Comparison of ENCODE assay signal across 9 mouse cellular contexts in the genomic region with DNA sequence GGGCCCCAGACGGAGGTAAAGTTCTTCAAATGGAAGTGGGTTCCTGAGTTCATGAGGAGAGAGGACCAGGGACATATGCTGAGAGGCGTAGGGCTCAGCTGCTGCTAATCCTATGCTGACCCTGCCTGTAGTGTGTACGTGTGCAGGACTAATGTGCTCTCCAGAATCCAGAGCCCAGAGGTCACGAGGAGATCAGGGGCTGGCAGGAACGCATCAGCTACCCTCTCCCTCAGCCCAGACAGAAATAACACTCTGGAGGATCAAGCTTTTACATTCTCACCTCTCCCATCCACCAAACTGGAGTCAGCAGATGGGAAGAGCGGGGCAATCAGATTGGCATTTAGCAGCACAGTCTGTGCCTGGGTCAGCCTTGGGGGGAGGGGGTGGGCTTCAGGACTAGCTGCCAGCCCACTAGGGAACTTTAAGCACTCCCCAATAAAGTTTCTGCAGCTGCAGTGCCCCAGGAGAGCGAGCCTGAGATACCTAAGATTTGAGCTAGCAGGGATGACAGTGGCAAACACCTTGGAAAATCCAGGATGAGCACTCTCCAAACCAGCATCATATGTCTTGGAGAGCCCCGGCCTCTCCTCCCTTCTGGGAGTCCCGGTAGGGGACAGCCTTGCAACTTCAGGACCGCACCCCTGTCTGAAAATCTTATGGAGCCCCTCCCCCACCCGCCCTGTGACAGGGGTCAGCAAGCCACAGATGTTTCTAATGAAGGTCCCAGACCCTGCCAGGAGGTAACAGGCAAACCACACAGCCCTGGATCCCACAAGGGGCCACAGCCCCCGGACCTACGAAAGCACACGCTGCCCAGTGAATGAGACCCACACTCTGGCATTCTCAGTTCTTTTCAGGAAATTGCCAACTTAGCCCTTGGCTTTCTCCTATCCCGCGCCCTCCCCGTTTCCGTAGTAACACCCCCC.
DNase-seq lines count a peak whose midpoint lies in the region; ATAC-seq and TF ChIP-seq lines count a peak whose summit lies in the region.
"Had no signal": no experiment of that assay in that cellular context is flagged by ENCODE, and none has a peak within 500 bp of the region (broad histone marks: within the 10 kb centered on the region; RNA-seq: fewer than 3 reads in every experiment).

No protein-coding gene starts in this region.

- H3K9me3 ChIP-seq in kidney, embryonic 14.5 days (ENCODE audit: control insufficient read depth, low read length): no peaks in the 10 kb centered on the region
- no peaks in the 10 kb centered on the region for H3K9me3 ChIP-seq in forebrain, embryonic 11.5 days (ENCODE audit: control insufficient read depth, low read length)
- H3K9me3 ChIP-seq in intestine, postnatal 0 days (ENCODE audit: control insufficient read depth): no peaks in the 10 kb centered on the region
- H3K9me3 ChIP-seq in neural tube, embryonic 14.5 days (ENCODE audit: control insufficient read depth, low read length): no peaks in the 10 kb centered on the region

- peak; percentile 38 for ATAC-seq in kidney, embryonic 14.5 days (ENCODE audit: low FRiP score, low TSS enrichment)
- ATAC-seq in forebrain, embryonic 11.5 days (replicated peaks; ENCODE audit: low FRiP score): peak; percentile 78
- ATAC-seq in intestine, postnatal 0 days: no peak
- ATAC-seq in neural tube, embryonic 14.5 days (ENCODE audit: low read depth): peak; percentile 53
- ATAC-seq in activated CD4-positive, CD25-positive, alpha-beta regulatory T cell, adult 4 months: no peak
- no peak for ATAC-seq in erythroid progenitor cell, adult 5-6 weeks (replicated peaks; ENCODE audit: low FRiP score, poor library complexity, severe bottlenecking)

- H3K36me3 ChIP-seq in kidney, embryonic 14.5 days (ENCODE audit: control insufficient read depth, insufficient read depth, low read length): no peaks in the 10 kb centered on the region
- H3K36me3 ChIP-seq in forebrain, embryonic 11.5 days (ENCODE audit: control insufficient read depth, insufficient read depth, low read length): no peaks in the 10 kb centered on the region
- no peaks in the 10 kb centered on the region for H3K36me3 ChIP-seq in intestine, postnatal 0 days (ENCODE audit: control insufficient read depth, insufficient read depth)
- H3K36me3 ChIP-seq in neural tube, embryonic 14.5 days (ENCODE audit: control insufficient read depth, insufficient read depth, low read length): no peaks in the 10 kb centered on the region

- H3K4me1 ChIP-seq in kidney, embryonic 14.5 days (ENCODE audit: control insufficient read depth, insufficient read depth, low read length): peaks cover 47% of the 10 kb centered on the region
- H3K4me1 ChIP-seq in forebrain, embryonic 11.5 days (replicated peaks; ENCODE audit: control insufficient read depth, insufficient read depth, low read length): peaks cover 32% of the 10 kb centered on the region
- 0 out of 2 replicates have a peak, but pooled peaks cover 4% of the 10 kb centered on the region for H3K4me1 ChIP-seq in intestine, postnatal 0 days (replicated peaks; ENCODE audit: control insufficient read depth, insufficient read depth, low read length)
- H3K4me1 ChIP-seq in neural tube, embryonic 14.5 days (ENCODE audit: control insufficient read depth, insufficient read depth, low read length): peaks cover 23% of the 10 kb centered on the region; the same call in 1 of the 2 replicates

- no peak for TF ChIP-seq CTCF in intestine, postnatal 0 days (IDR thresholded peaks at IDR 0.05; ENCODE audit: low read depth)

- H3K4me2 ChIP-seq in kidney, embryonic 14.5 days (replicated peaks; ENCODE audit: low read depth, low read length): peak overlapping the region; percentile 28
- H3K4me2 ChIP-seq in forebrain, embryonic 11.5 days (ENCODE audit: low read depth, low read length, severe bottlenecking): peak overlapping the region; percentile 45
- 0 out of 2 replicates have a peak overlapping the region, but pooled peaks have one; percentile 9 for H3K4me2 ChIP-seq in intestine, postnatal 0 days (replicated peaks; ENCODE audit: low read depth)
- H3K4me2 ChIP-seq in neural tube, embryonic 14.5 days (ENCODE audit: low read depth, low read length): peak overlapping the region; percentile 23; the same call in 1 of the 2 replicates

- DNase-seq in kidney, adult 8-10 months: no peak
- DNase-seq in forebrain, embryonic 11.5 days (ENCODE audit: low spot score): no peak
- DNase-seq in urinary bladder, postnatal 25 days (ENCODE audit: low spot score): no peak
- DNase-seq: thymus, postnatal 36 days had no signal

- H3K9ac ChIP-seq in kidney, embryonic 14.5 days (ENCODE audit: low read depth, low read length): peak overlapping the region; percentile 42; the same call in 1 of the 2 replicates
- peak overlapping the region; percentile 40 for H3K9ac ChIP-seq in forebrain, embryonic 11.5 days (ENCODE audit: low read length)
- no peak overlapping the region for H3K9ac ChIP-seq in intestine, postnatal 0 days (ENCODE audit: low read depth, low read length)
- H3K9ac ChIP-seq in neural tube, embryonic 14.5 days (replicated peaks; ENCODE audit: low read depth, low read length): peak overlapping the region; percentile 25; the same call in 1 of the 2 replicates

- peak overlapping the region; percentile 82; the same call in 1 of the 2 replicates for H3K27ac ChIP-seq in kidney, embryonic 14.5 days (ENCODE audit: low read depth, low read length)
- H3K27ac ChIP-seq in forebrain, embryonic 11.5 days (ENCODE audit: low read depth, low read length): peak overlapping the region; percentile 94
- H3K27ac ChIP-seq in intestine, postnatal 0 days (ENCODE audit: low read depth, low read length): no peak overlapping the region
- 0 out of 2 replicates have a peak overlapping the region, but pooled peaks have one; percentile 22 for H3K27ac ChIP-seq in neural tube, embryonic 14.5 days (ENCODE audit: low read depth, low read length)

- no peaks in the 10 kb centered on the region for H3K27me3 ChIP-seq in kidney, embryonic 14.5 days (ENCODE audit: control insufficient read depth, insufficient read depth, low read length)
- H3K27me3 ChIP-seq in forebrain, embryonic 11.5 days (ENCODE audit: control insufficient read depth, insufficient read depth, low read length): no peaks in the 10 kb centered on the region
- no peaks in the 10 kb centered on the region for H3K27me3 ChIP-seq in intestine, postnatal 0 days (replicated peaks; ENCODE audit: control insufficient read depth, insufficient read depth, low read length)
- H3K27me3 ChIP-seq in neural tube, embryonic 14.5 days (ENCODE audit: control insufficient read depth, insufficient read depth, low read length): no peaks in the 10 kb centered on the region

- H3K4me3 ChIP-seq in kidney, embryonic 14.5 days (ENCODE audit: low read length): 0 out of 2 replicates have a peak overlapping the region, but pooled peaks have one; percentile 1
- H3K4me3 ChIP-seq in forebrain, embryonic 11.5 days (ENCODE audit: low read depth, low read length): no peak overlapping the region
- no peak overlapping the region for H3K4me3 ChIP-seq in intestine, postnatal 0 days (ENCODE audit: low read depth, low read length)
- H3K4me3 ChIP-seq in neural tube, embryonic 14.5 days (ENCODE audit: low read depth, low read length): no peak overlapping the region

- 15% methylated on average over 18 of the region's 18 CpGs for WGBS in kidney, embryonic 14.5 days
- 3% methylated on average over 18 of the region's 18 CpGs for WGBS in forebrain, embryonic 11.5 days
- WGBS in intestine, postnatal 0 days: 47% methylated on average over 18 of the region's 18 CpGs
- 11% methylated on average over 18 of the region's 18 CpGs for WGBS in neural tube, embryonic 14.5 days

Comparison
In these comparisons a context has a peak if more than half of its experiments do, and no peak if none do; other contexts are left out.
1. ATAC-seq: peak in kidney, embryonic 14.5 days (single experiment), forebrain, embryonic 11.5 days (single experiment) and neural tube, embryonic 14.5 days (single experiment); none in intestine, postnatal 0 days (single experiment), activated CD4-positive, CD25-positive, alpha-beta regulatory T cell, adult 4 months (single experiment) and erythroid progenitor cell, adult 5-6 weeks (single experiment).
2. Peak in every context shown above with its lines, with median percentiles within 50 percentile points of each other: H3K4me2 ChIP-seq.